Mouse (Mus musculus) thymus, postnatal 10 days (tissue): Measurements from ENCODE around the gene Tmem247.

Experiments
- DNase-seq, 2 experiments: peaks; one replicate each; pipeline ENCODE4 v3.0.0; 2021; ENCODE audit warnings: low spot score in 2 of 2

The Tmem247 gene

GRCm38 (mm10) chr17:86962894-86963585 is 45.9 kb downstream of the Tmem247 start, which contains the start of gene Rhoq:
Gene Rhoq (plus strand): TSS chr17:86963082.
- peak; percentile 46 to 49 for DNase-seq

- no peak for DNase-seq
Observed at GRCm38 (mm10) chr17:86963586-86963902, 46.4 kb downstream of the Tmem247 start.

GRCm38 (mm10) chr17:86964041-86964440 is 46.9 kb downstream of the Tmem247 start:
- DNase-seq: no peak

GRCm38 (mm10) chr17:86964502-86964901 is 47.4 kb downstream of the Tmem247 start:
- DNase-seq: no peak

- DNase-seq: no peak
Observed at GRCm38 (mm10) chr17:86965121-86965520, 48.0 kb downstream of the Tmem247 start.

GRCm38 (mm10) chr17:86966040-86966439 is 48.9 kb downstream of the Tmem247 start:
- DNase-seq: no peak

GRCm38 (mm10) chr17:86967048-86967447 is 49.9 kb downstream of the Tmem247 start:
- no peak for DNase-seq

- DNase-seq: peak; percentile 31 to 39
Observed at GRCm38 (mm10) chr17:86967536-86968525, 50.7 kb downstream of the Tmem247 start.

- DNase-seq: no peak
Observed at GRCm38 (mm10) chr17:86968581-86968980, 51.4 kb downstream of the Tmem247 start.

- DNase-seq: peak; percentile 45 to 53
Observed at GRCm38 (mm10) chr17:86969582-86969981, 52.4 kb downstream of the Tmem247 start.

- DNase-seq: peak in 1 of 2 experiments; percentile 23
Observed at GRCm38 (mm10) chr17:86970026-86970750, 53.0 kb downstream of the Tmem247 start.

- DNase-seq: peak in 1 of 2 experiments; percentile 31
Observed at GRCm38 (mm10) chr17:86971036-86971435, 53.9 kb downstream of the Tmem247 start.

GRCm38 (mm10) chr17:86971860-86972259 is 54.7 kb downstream of the Tmem247 start:
- no peak for DNase-seq
